Mouse (Mus musculus) stomach, embryonic 14.5 days (tissue): ENCODE measurements around the gene Ccdc80. TPM values are rescaled to one million over a fixed set of nuclear protein-coding genes. Genes with fewer than 3 reads are reported as not detected.

Source experiments
- ATAC-seq: fragments of 200-750 bp; cut with Nextera tagmentation; 2 replicates; pipeline ENCODE4 v1.8.0; 2017; ENCODE audit warnings: low read depth, moderate TSS enrichment; ENCODE audit not compliant: insufficient number of reproducible peaks, insufficient read depth, low FRiP score
- H3K27ac ChIP-seq: fragments of 300-500 bp; sonication (generic); 2 replicates; pipeline ENCODE4 v1.5.1; 2014; ENCODE audit warnings: mild to moderate bottlenecking, low read length, moderate library complexity, mixed read lengths
- H3K27me3 ChIP-seq: fragments of 300-500 bp; sonication (generic); 2 replicates; pipeline ENCODE4 v1.6.1; 2014; ENCODE audit warnings: low read length, control low read depth, mixed read lengths; ENCODE audit not compliant: control insufficient read depth, insufficient read depth
- H3K36me3 ChIP-seq: fragments of 300-500 bp; sonication (generic); 2 replicates; pipeline ENCODE4 v1.6.1; 2014; ENCODE audit warnings: mild to moderate bottlenecking, control low read depth, low read length, moderate library complexity, mixed read lengths; ENCODE audit not compliant: control insufficient read depth, insufficient read depth
- H3K4me1 ChIP-seq: fragments of 300-500 bp; sonication (generic); 2 replicates; pipeline ENCODE4 v1.6.1; 2014; ENCODE audit warnings: low read length, control low read depth, mixed read lengths; ENCODE audit not compliant: control insufficient read depth, insufficient read depth
- H3K4me2 ChIP-seq: fragments of 300-500 bp; sonication (generic); replicated peaks from 2 replicates; pipeline ENCODE4 v1.6.1; 2014; ENCODE audit warnings: low read depth, low read length, control low read depth
- H3K4me3 ChIP-seq: fragments of 300-500 bp; sonication (generic); 2 replicates; pipeline ENCODE4 v1.5.1; 2014; ENCODE audit warnings: low read depth, low read length, control low read depth
- H3K9ac ChIP-seq: fragments of 300-500 bp; sonication (generic); replicated peaks from 2 replicates; pipeline ENCODE4 v1.6.1; 2014; ENCODE audit warnings: low read depth, mild to moderate bottlenecking, control low read depth, low read length, moderate library complexity, mixed read lengths
- H3K9me3 ChIP-seq: fragments of 300-500 bp; sonication (generic); 2 replicates; pipeline ENCODE4 v1.6.1; 2016; ENCODE audit warnings: low read depth, low read length, control low read depth; ENCODE audit not compliant: control insufficient read depth
- WGBS: fragments of 180-500 bp; shearing (Covaris S2); extraction: QIAGEN DNeasy Blood & Tissue Kit; methylation state at CpG from one replicate; pipeline ENCODE4 v1.1.7; 2014; 5-methylcytosine and 5-hydroxymethylcytosine counted together
- polyA plus RNA-seq: library from polyadenylated mRNA; unstranded; fragments of >200 nt; fragmentation: Nextera tagmentation; extraction: Ambion mirVana; gene quantifications from 2 replicates; pipeline ENCODE4 v1.2.1, GENCODE M21; 2014

Ccdc80 gene
- polyA plus RNA-seq: 96.2 and 112 TPM in 2 replicates

- H3K4me1 ChIP-seq: peaks cover 7% of the 10 kb centered on the region; the same call in 1 of the 2 replicates
- peak within 1 kb of the TSS; percentile 47 for H3K4me3 ChIP-seq
- peak; percentile 79; the same call in 1 of the 2 replicates for ATAC-seq
- H3K27me3 ChIP-seq: no peaks in the 10 kb centered on the region
- no peaks in the 10 kb centered on the region for H3K9me3 ChIP-seq
- H3K4me2 ChIP-seq: peak within 1 kb of the TSS; percentile 61
- H3K9ac ChIP-seq: peak within 1 kb of the TSS; percentile 41
- 12% methylated on average over 6 of the region's 6 CpGs for WGBS
- H3K27ac ChIP-seq: peak within 1 kb of the TSS; percentile 90
- no peaks in the 10 kb centered on the region for H3K36me3 ChIP-seq
These were observed at the start of gene Ccdc80 for GRCm38 (mm10) chr16:45093137-45093731. Gene Ccdc80, plus strand, starts transcription at chr16:45093402.

GRCm38 (mm10) chr16:45044844-45045243, 48.4 kb upstream of the Ccdc80 start:
- H3K4me3 ChIP-seq: no peak overlapping the region
- WGBS: 48% methylated on average over 3 of the region's 3 CpGs

GRCm38 (mm10) chr16:45057222-45057621, 36.0 kb upstream of the Ccdc80 start:
- Histone ChIP-seq H3K27me3 (no peaks in the 10 kb centered on the region), H3K36me3 (no peaks in the 10 kb centered on the region), H3K9me3 (no peaks in the 10 kb centered on the region), H3K4me3 (no peak overlapping the region), H3K4me1 (no peaks in the 10 kb centered on the region), H3K27ac (no peak overlapping the region), H3K9ac (no peak overlapping the region), H3K4me2 (no peak overlapping the region)
- ATAC-seq: no peak
- WGBS: 86% methylated on average over 7 of the region's 7 CpGs

More at GRCm38 (mm10) chr16:45044844-45045243, 48.4 kb upstream of the Ccdc80 start:
- H3K9me3 ChIP-seq: no peaks in the 10 kb centered on the region
- no peaks in the 10 kb centered on the region for H3K27me3 ChIP-seq
- no peaks in the 10 kb centered on the region for H3K36me3 ChIP-seq
- no peak overlapping the region for H3K9ac ChIP-seq
- H3K27ac ChIP-seq: no peak overlapping the region
- no peak overlapping the region for H3K4me2 ChIP-seq
- ATAC-seq: no peak
- no peaks in the 10 kb centered on the region for H3K4me1 ChIP-seq

DNA sequence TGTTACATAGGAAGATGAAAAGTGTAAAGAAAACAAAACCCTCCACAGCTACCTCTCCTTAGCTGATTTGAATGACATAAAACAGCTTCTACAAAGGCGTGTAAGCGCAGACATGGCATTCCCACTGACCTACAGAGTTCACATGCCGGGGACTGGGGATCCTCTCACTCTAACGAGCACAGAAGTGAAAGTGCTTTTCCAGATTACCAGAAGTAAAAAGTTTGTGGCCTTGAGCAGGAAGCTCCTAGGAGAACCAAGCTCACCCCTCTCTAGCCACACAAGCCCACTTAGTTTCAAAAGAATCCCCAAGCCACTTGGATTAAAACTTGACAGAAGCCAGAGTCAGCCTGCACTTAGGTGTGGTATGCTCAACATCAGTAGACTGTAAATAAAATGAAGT, 35.3 kb upstream of the Ccdc80 start:
- H3K27me3 ChIP-seq: no peaks in the 10 kb centered on the region
- no peak overlapping the region for H3K9ac ChIP-seq
- H3K4me3 ChIP-seq: no peak overlapping the region
- no peaks in the 10 kb centered on the region for H3K9me3 ChIP-seq
- no peaks in the 10 kb centered on the region for H3K4me1 ChIP-seq
- no peak overlapping the region for H3K27ac ChIP-seq
- no peak for ATAC-seq
- H3K36me3 ChIP-seq: no peaks in the 10 kb centered on the region
- no peak overlapping the region for H3K4me2 ChIP-seq
- 66% methylated on average over 4 of the region's 4 CpGs for WGBS

DNA sequence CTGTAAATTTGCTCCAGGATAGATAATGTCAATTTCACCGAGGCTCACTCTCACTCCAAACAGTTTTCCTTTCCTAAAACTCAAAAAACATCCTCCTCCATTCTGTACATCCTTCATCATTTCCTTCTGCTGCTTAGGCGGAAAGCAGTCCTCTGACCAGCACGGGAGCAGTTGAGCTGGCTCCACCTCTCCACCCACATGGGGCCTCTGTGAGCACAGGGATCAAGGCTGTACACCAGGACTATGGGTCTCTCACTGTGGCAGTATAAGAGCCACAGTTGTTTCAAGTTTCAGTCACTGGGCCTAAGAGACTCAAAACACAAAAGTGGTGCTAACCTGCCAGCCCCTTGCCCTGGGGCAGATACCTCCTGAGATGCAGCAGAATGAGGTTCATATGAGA, 32.1 kb upstream of the Ccdc80 start:
- 48% methylated on average over 3 of the region's 3 CpGs for WGBS
- no peak for ATAC-seq
- Histone ChIP-seq H3K9me3 (no peaks in the 10 kb centered on the region), H3K36me3 (no peaks in the 10 kb centered on the region), H3K9ac (no peak overlapping the region), H3K27me3 (no peaks in the 10 kb centered on the region), H3K4me2 (no peak overlapping the region), H3K4me3 (no peak overlapping the region), H3K4me1 (no peaks in the 10 kb centered on the region), H3K27ac (no peak overlapping the region)

- Histone ChIP-seq H3K4me1 (no peaks in the 10 kb centered on the region), H3K27ac (no peak overlapping the region), H3K4me3 (no peak overlapping the region), H3K9me3 (no peaks in the 10 kb centered on the region), H3K36me3 (no peaks in the 10 kb centered on the region), H3K4me2 (no peak overlapping the region), H3K27me3 (no peaks in the 10 kb centered on the region), H3K9ac (no peak overlapping the region)
- ATAC-seq: no peak
- 77% methylated on average over 8 of the region's 8 CpGs for WGBS
These were observed 22.7 kb upstream of the Ccdc80 start for GRCm38 (mm10) chr16:45070383-45071083.

- no peak overlapping the region for H3K27ac ChIP-seq
These were observed 21.8 kb upstream of the Ccdc80 start for GRCm38 (mm10) chr16:45071424-45071823.

GRCm38 (mm10) chr16:45077517-45078080, 15.6 kb upstream of the Ccdc80 start:
- H3K9me3 ChIP-seq: no peaks in the 10 kb centered on the region
- no peak for ATAC-seq
- H3K36me3 ChIP-seq: no peaks in the 10 kb centered on the region
- WGBS: 84% methylated on average over 6 of the region's 6 CpGs
- no peak overlapping the region for H3K4me3 ChIP-seq
- no peak overlapping the region for H3K4me2 ChIP-seq
- no peak overlapping the region for H3K27ac ChIP-seq
- no peaks in the 10 kb centered on the region for H3K4me1 ChIP-seq
- no peaks in the 10 kb centered on the region for H3K27me3 ChIP-seq
- H3K9ac ChIP-seq: no peak overlapping the region

More at GRCm38 (mm10) chr16:45071424-45071823, 21.8 kb upstream of the Ccdc80 start:
- H3K9me3 ChIP-seq: no peaks in the 10 kb centered on the region
- no peak overlapping the region for H3K4me3 ChIP-seq
- no peaks in the 10 kb centered on the region for H3K27me3 ChIP-seq
- H3K9ac ChIP-seq: no peak overlapping the region
- H3K4me1 ChIP-seq: no peaks in the 10 kb centered on the region
- H3K4me2 ChIP-seq: no peak overlapping the region
- no peaks in the 10 kb centered on the region for H3K36me3 ChIP-seq
- 72% methylated on average over 2 of the region's 2 CpGs for WGBS
- no peak for ATAC-seq
